Mouse (Mus musculus): ENCODE results near the gene Rbms2.

- no peak for TF ChIP-seq CTCF (IDR thresholded peaks at IDR 0.05; ENCODE audit: low read depth, low read length)
- TF ChIP-seq POLR2A (IDR thresholded peaks at IDR 0.05; ENCODE audit: insufficient read depth, low read length), result no peak
- no peak for TF ChIP-seq EP300 (IDR thresholded peaks at IDR 0.05; ENCODE audit: insufficient read depth, low read depth, low read length)
These were observed 31.2 kb downstream of the Rbms2 start for GRCm38 (mm10) chr10:128148789-128149365.
